Mouse (Mus musculus): ENCODE measurements around the gene Smcr8. TPM values are rescaled to one million over a fixed set of nuclear protein-coding genes. Genes with fewer than 3 reads are reported as not detected.

Smcr8 gene
- polyA plus RNA-seq, 1 experiment from 2014 or later = 7.7 TPM

GRCm38 (mm10) chr11:60816398-60816797 is 39.1 kb downstream of the Smcr8 start:
- no peak for ATAC-seq (replicated peaks; ENCODE audit: low FRiP score)

GRCm38 (mm10) chr11:60823771-60824170 is 46.4 kb downstream of the Smcr8 start:
- ATAC-seq (replicated peaks; ENCODE audit: low FRiP score) = no peak
- no peaks in the 10 kb centered on the region for H3K4me1 ChIP-seq (replicated peaks; ENCODE audit: control insufficient read depth, insufficient read depth, low read length)

More at GRCm38 (mm10) chr11:60816398-60816797, 39.1 kb downstream of the Smcr8 start:
- H3K9ac ChIP-seq (ENCODE audit: low read depth, low read length) = no peak overlapping the region
- no peaks in the 10 kb centered on the region for H3K27me3 ChIP-seq (replicated peaks; ENCODE audit: control insufficient read depth, insufficient read depth, low read length)
- no peaks in the 10 kb centered on the region for H3K9me3 ChIP-seq (ENCODE audit: control insufficient read depth, low read length)
- DNase-seq (ENCODE audit: low spot score) = no peak
- H3K4me3 ChIP-seq (ENCODE audit: low read depth, low read length) = no peak overlapping the region
- H3K27ac ChIP-seq (ENCODE audit: low read depth, low read length) = no peak overlapping the region
- H3K36me3 ChIP-seq (ENCODE audit: control insufficient read depth, insufficient read depth, low read length) = no peaks in the 10 kb centered on the region
- no peak overlapping the region for H3K4me2 ChIP-seq
- no peaks in the 10 kb centered on the region for H3K4me1 ChIP-seq (replicated peaks; ENCODE audit: control insufficient read depth, insufficient read depth, low read length)
- WGBS = 64% methylated on average over 5 of the region's 5 CpGs

GRCm38 (mm10) chr11:60825191-60825590 is 47.9 kb downstream of the Smcr8 start:
- WGBS = 68% methylated on average over 3 of the region's 3 CpGs

More at GRCm38 (mm10) chr11:60823771-60824170, 46.4 kb downstream of the Smcr8 start:
- Histone ChIP-seq H3K9ac (ENCODE audit: low read depth, low read length) (no peak overlapping the region), H3K27me3 (replicated peaks; ENCODE audit: control insufficient read depth, insufficient read depth, low read length) (no peaks in the 10 kb centered on the region), H3K9me3 (ENCODE audit: control insufficient read depth, low read length) (no peaks in the 10 kb centered on the region), H3K36me3 (ENCODE audit: control insufficient read depth, insufficient read depth, low read length) (no peaks in the 10 kb centered on the region), H3K27ac (ENCODE audit: low read depth, low read length) (no peak overlapping the region), H3K4me2 (no peak overlapping the region), H3K4me3 (ENCODE audit: low read depth, low read length) (no peak overlapping the region)
- no peak for DNase-seq (ENCODE audit: low spot score)
- 51% methylated on average over 2 of the region's 2 CpGs for WGBS

GRCm38 (mm10) chr11:60826700-60827099 is 49.4 kb downstream of the Smcr8 start:
- ATAC-seq (replicated peaks; ENCODE audit: low FRiP score) = no peak
- DNase-seq (ENCODE audit: low spot score) = no peak
- Histone ChIP-seq H3K4me2 (no peak overlapping the region), H3K36me3 (ENCODE audit: control insufficient read depth, insufficient read depth, low read length) (no peaks in the 10 kb centered on the region), H3K27me3 (replicated peaks; ENCODE audit: control insufficient read depth, insufficient read depth, low read length) (no peaks in the 10 kb centered on the region), H3K4me3 (ENCODE audit: low read depth, low read length) (no peak overlapping the region), H3K27ac (ENCODE audit: low read depth, low read length) (no peak overlapping the region), H3K9me3 (ENCODE audit: control insufficient read depth, low read length) (no peaks in the 10 kb centered on the region), H3K9ac (ENCODE audit: low read depth, low read length) (no peak overlapping the region), H3K4me1 (replicated peaks; ENCODE audit: control insufficient read depth, insufficient read depth, low read length) (peaks cover 7% of the 10 kb centered on the region)
- 32% methylated on average over 1 of the region's 1 CpGs for WGBS

More at GRCm38 (mm10) chr11:60825191-60825590, 47.9 kb downstream of the Smcr8 start:
- Histone ChIP-seq H3K4me2 (no peak overlapping the region), H3K36me3 (ENCODE audit: control insufficient read depth, insufficient read depth, low read length) (no peaks in the 10 kb centered on the region), H3K9ac (ENCODE audit: low read depth, low read length) (no peak overlapping the region), H3K4me1 (replicated peaks; ENCODE audit: control insufficient read depth, insufficient read depth, low read length) (no peaks in the 10 kb centered on the region), H3K27ac (ENCODE audit: low read depth, low read length) (peak overlapping the region; percentile 36; the same call in 1 of the 2 replicates), H3K27me3 (replicated peaks; ENCODE audit: control insufficient read depth, insufficient read depth, low read length) (no peaks in the 10 kb centered on the region), H3K9me3 (ENCODE audit: control insufficient read depth, low read length) (no peaks in the 10 kb centered on the region), H3K4me3 (ENCODE audit: low read depth, low read length) (no peak overlapping the region)
- DNase-seq (ENCODE audit: low spot score) (no peak), ATAC-seq (replicated peaks; ENCODE audit: low FRiP score) (peak; percentile 39)

GRCm38 (mm10) chr11:60827241-60827945 is 50.1 kb downstream of the Smcr8 start:
- Histone ChIP-seq H3K4me1 (replicated peaks; ENCODE audit: control insufficient read depth, insufficient read depth, low read length) (peaks cover 7% of the 10 kb centered on the region), H3K27me3 (replicated peaks; ENCODE audit: control insufficient read depth, insufficient read depth, low read length) (no peaks in the 10 kb centered on the region), H3K4me3 (ENCODE audit: low read depth, low read length) (no peak overlapping the region), H3K9me3 (ENCODE audit: control insufficient read depth, low read length) (no peaks in the 10 kb centered on the region), H3K36me3 (ENCODE audit: control insufficient read depth, insufficient read depth, low read length) (no peaks in the 10 kb centered on the region), H3K9ac (ENCODE audit: low read depth, low read length) (no peak overlapping the region), H3K4me2 (no peak overlapping the region), H3K27ac (ENCODE audit: low read depth, low read length) (no peak overlapping the region)
- WGBS = 58% methylated on average over 4 of the region's 4 CpGs
- ATAC-seq (replicated peaks; ENCODE audit: low FRiP score) (no peak), DNase-seq (ENCODE audit: low spot score) (no peak)

GRCm38 (mm10) chr11:60828903-60829302 is 51.6 kb downstream of the Smcr8 start:
- no peak overlapping the region for H3K4me2 ChIP-seq
- H3K36me3 ChIP-seq (ENCODE audit: control insufficient read depth, insufficient read depth, low read length) = no peaks in the 10 kb centered on the region
- DNase-seq (ENCODE audit: low spot score) (no peak), ATAC-seq (replicated peaks; ENCODE audit: low FRiP score) (no peak)
- H3K27ac ChIP-seq (ENCODE audit: low read depth, low read length) = no peak overlapping the region
- no peaks in the 10 kb centered on the region for H3K9me3 ChIP-seq (ENCODE audit: control insufficient read depth, low read length)
- WGBS = 26% methylated on average over 2 of the region's 2 CpGs
- H3K4me1 ChIP-seq (replicated peaks; ENCODE audit: control insufficient read depth, insufficient read depth, low read length) = peaks cover 7% of the 10 kb centered on the region
- no peaks in the 10 kb centered on the region for H3K27me3 ChIP-seq (replicated peaks; ENCODE audit: control insufficient read depth, insufficient read depth, low read length)
- H3K9ac ChIP-seq (ENCODE audit: low read depth, low read length) = no peak overlapping the region
- no peak overlapping the region for H3K4me3 ChIP-seq (ENCODE audit: low read depth, low read length)

- ATAC-seq (replicated peaks; ENCODE audit: low FRiP score) (peak; percentile 95), DNase-seq (ENCODE audit: low spot score) (peak; percentile 84)
- Histone ChIP-seq H3K36me3 (ENCODE audit: control insufficient read depth, insufficient read depth, low read length) (no peaks in the 10 kb centered on the region), H3K4me1 (replicated peaks; ENCODE audit: control insufficient read depth, insufficient read depth, low read length) (peaks cover 7% of the 10 kb centered on the region), H3K4me3 (ENCODE audit: low read depth, low read length) (peak within 1 kb of the TSS; percentile 83), H3K9me3 (ENCODE audit: control insufficient read depth, low read length) (no peaks in the 10 kb centered on the region), H3K27ac (ENCODE audit: low read depth, low read length) (peak within 1 kb of the TSS; percentile 86), H3K4me2 (peak within 1 kb of the TSS; percentile 88), H3K9ac (ENCODE audit: low read depth, low read length) (peak within 1 kb of the TSS; percentile 74), H3K27me3 (replicated peaks; ENCODE audit: control insufficient read depth, insufficient read depth, low read length) (no peaks in the 10 kb centered on the region)
- under 1% methylated on average over 34 of the region's 34 CpGs for WGBS
Observed at GRCm38 (mm10) chr11:60830433-60831052, 53.2 kb downstream of the Smcr8 start, which contains the start of gene Dhrs7b. Gene Dhrs7b, plus strand, starts transcription at chr11:60830631.

- H3K36me3 ChIP-seq (ENCODE audit: control insufficient read depth, insufficient read depth, low read length) = no peaks in the 10 kb centered on the region
- ATAC-seq (replicated peaks; ENCODE audit: low FRiP score) (no peak), DNase-seq (ENCODE audit: low spot score) (no peak)
- H3K4me2 ChIP-seq = no peak overlapping the region
- 91% methylated on average over 6 of the region's 6 CpGs for WGBS
- no peaks in the 10 kb centered on the region for H3K27me3 ChIP-seq (replicated peaks; ENCODE audit: control insufficient read depth, insufficient read depth, low read length)
- peak overlapping the region; percentile 21; the same call in 1 of the 2 replicates for H3K27ac ChIP-seq (ENCODE audit: low read depth, low read length)
- H3K9ac ChIP-seq (ENCODE audit: low read depth, low read length) = 0 out of 2 replicates have a peak overlapping the region, but pooled peaks have one; percentile 12
- H3K9me3 ChIP-seq (ENCODE audit: control insufficient read depth, low read length) = no peaks in the 10 kb centered on the region
- no peak overlapping the region for H3K4me3 ChIP-seq (ENCODE audit: low read depth, low read length)
- H3K4me1 ChIP-seq (replicated peaks; ENCODE audit: control insufficient read depth, insufficient read depth, low read length) = peaks cover 8% of the 10 kb centered on the region
Observed at GRCm38 (mm10) chr11:60836897-60837296, 59.6 kb downstream of the Smcr8 start.
